Mouse (Mus musculus): ENCODE data around the gene Serpinb9b. TPM values are rescaled to one million over a fixed set of nuclear protein-coding genes. Genes with fewer than 3 reads are reported as not detected.

The Serpinb9b gene
- polyA plus RNA-seq, 1 experiment, result 0.05 TPM

GRCm38 (mm10) chr13:33090546-33090945 lies 63.3 kb downstream of the Serpinb9b start:
- DNase-seq (ENCODE audit: low read depth, low spot score), result no peak
- whole genome bisulfite sequencing, result 54% methylated on average over 1 of the region's 1 CpGs

GRCm38 (mm10) chr13:33091306-33091705 lies 64.1 kb downstream of the Serpinb9b start:
- 94% methylated on average over 1 of the region's 1 CpGs for WGBS
- no peak for DNase-seq (ENCODE audit: low read depth, low spot score)

Other genes starting within 250 kb of the Serpinb9b start
- 0.02 TPM in 1 of 2 replicates, not detected in the other for gene Mylk4, start 243.5 kb upstream of the Serpinb9b start, polyA plus RNA-seq (2012; rRNA removed)
- 24.0 and 31.5 TPM in 2 replicates for gene Wrnip1, start 225.4 kb upstream of the Serpinb9b start, polyA plus RNA-seq (2012; rRNA removed)
- gene D930007J09Rik, start 224.6 kb upstream of the Serpinb9b start, polyA plus RNA-seq (2012; rRNA removed), result not detected in 2 replicates
- 263 and 433 TPM in 2 replicates for gene Serpinb1a, start 176.2 kb upstream of the Serpinb9b start, polyA plus RNA-seq (2012; rRNA removed)
- gene Serpinb1c, start 129.2 kb upstream of the Serpinb9b start, polyA plus RNA-seq (2012; rRNA removed), result not detected in 2 replicates
- 2.4 and 2.6 TPM in 2 replicates for gene Serpinb6b, start 62.2 kb upstream of the Serpinb9b start, polyA plus RNA-seq (2012; rRNA removed)
- gene Serpinb9, start 24.2 kb upstream of the Serpinb9b start, polyA plus RNA-seq (2012; rRNA removed), result 3.7 and 4.1 TPM in 2 replicates
- gene Serpinb1b, start 51.2 kb downstream of the Serpinb9b start, polyA plus RNA-seq (2012; rRNA removed), result 0.08 and 0.14 TPM in 2 replicates
- not detected in 2 replicates for gene Serpinb9c, start 132.3 kb downstream of the Serpinb9b start, polyA plus RNA-seq (2012; rRNA removed)
- not detected in 2 replicates for gene Serpinb9d, start 165.5 kb downstream of the Serpinb9b start, polyA plus RNA-seq (2012; rRNA removed)
- gene Serpinb9e, start 222.2 kb downstream of the Serpinb9b start, polyA plus RNA-seq (2012; rRNA removed), result not detected in 2 replicates